Comparison of ENCODE assay signal across 8 mouse cellular contexts in the genomic region with DNA sequence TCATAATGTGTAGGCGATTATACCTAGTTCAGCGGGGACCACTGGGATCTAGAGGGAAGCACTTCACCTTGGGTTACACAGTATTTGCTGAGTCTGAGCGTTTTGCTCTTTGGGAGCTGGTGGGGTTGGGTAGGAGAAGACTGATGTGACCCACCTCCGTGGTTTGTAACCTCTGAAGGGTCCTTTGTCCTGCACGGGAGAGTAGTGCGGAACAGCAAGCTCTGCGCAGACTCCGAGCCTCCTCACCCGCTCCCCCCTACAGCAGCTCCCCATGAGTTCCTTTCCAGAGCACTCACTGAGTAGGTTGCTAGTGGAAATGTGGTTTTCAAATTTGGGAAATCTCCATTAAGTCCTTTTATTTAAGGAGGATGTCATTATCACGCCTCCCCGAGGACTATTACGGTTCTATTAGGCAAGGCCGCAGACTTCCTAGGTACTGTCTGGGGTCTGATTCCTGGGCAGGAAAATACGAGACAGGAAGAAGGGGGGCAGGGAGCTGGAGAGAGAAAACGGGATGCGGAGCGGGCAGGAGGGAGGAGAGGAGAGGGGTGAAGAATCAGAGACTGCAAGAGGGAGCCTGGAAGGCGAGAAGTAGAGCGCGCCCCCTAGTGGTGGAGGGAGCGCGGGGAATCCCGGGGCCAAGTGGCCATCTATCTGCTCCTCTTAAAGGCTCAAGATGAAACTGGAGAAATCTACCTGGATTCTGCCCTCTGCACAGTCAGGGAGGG. TPM values are rescaled to one million over a fixed set of nuclear protein-coding genes. Genes with fewer than 3 reads are reported as not detected.
DNase-seq lines count a peak whose midpoint lies in the region; ATAC-seq and TF ChIP-seq lines count a peak whose summit lies in the region.

No protein-coding gene starts in this region.

- no peaks in the 10 kb centered on the region for H3K9me3 ChIP-seq in embryonic facial prominence, embryonic 10.5 days
- 0 out of 2 replicates have a peak, but pooled peaks cover 2% of the 10 kb centered on the region for H3K9me3 ChIP-seq in limb, embryonic 11.5 days (ENCODE audit: control insufficient read depth, low read length)
- no peaks in the 10 kb centered on the region for H3K9me3 ChIP-seq in midbrain, embryonic 15.5 days

- peak overlapping the region; percentile 43 for H3K9ac ChIP-seq in limb, embryonic 11.5 days (ENCODE audit: low read length)
- H3K9ac ChIP-seq in midbrain, embryonic 15.5 days: peak overlapping the region; percentile 14; the same call in 1 of the 2 replicates

- peaks cover 34% of the 10 kb centered on the region for H3K4me1 ChIP-seq in embryonic facial prominence, embryonic 10.5 days
- H3K4me1 ChIP-seq in kidney, adult 2 months (ENCODE audit: control insufficient read depth, insufficient read depth, low read length): no peaks in the 10 kb centered on the region
- H3K4me1 ChIP-seq in limb, embryonic 11.5 days (ENCODE audit: control insufficient read depth, insufficient read depth, low read length): peaks cover 24% of the 10 kb centered on the region
- peaks cover 15% of the 10 kb centered on the region for H3K4me1 ChIP-seq in midbrain, embryonic 15.5 days

- 7% methylated on average over 23 of the region's 23 CpGs for WGBS in embryonic facial prominence, embryonic 10.5 days
- 29% methylated on average over 23 of the region's 23 CpGs for WGBS in kidney, adult 2 months
- WGBS in limb, embryonic 11.5 days: 13% methylated on average over 23 of the region's 23 CpGs
- WGBS in midbrain, embryonic 15.5 days: 7% methylated on average over 23 of the region's 23 CpGs

- no peaks in the 10 kb centered on the region for H3K36me3 ChIP-seq in embryonic facial prominence, embryonic 10.5 days (replicated peaks)
- H3K36me3 ChIP-seq in kidney, adult 2 months (ENCODE audit: control insufficient read depth, insufficient read depth, low read length): no peaks in the 10 kb centered on the region
- H3K36me3 ChIP-seq in limb, embryonic 11.5 days (ENCODE audit: control insufficient read depth, insufficient read depth, low read length): no peaks in the 10 kb centered on the region
- H3K36me3 ChIP-seq in midbrain, embryonic 15.5 days (replicated peaks): no peaks in the 10 kb centered on the region

- DNase-seq in monocyte, adult 2 months (ENCODE audit: low read depth in 1 of 2, low spot score in 2 of 2): peak; percentile 7 to 37
- peak; percentile 95 for DNase-seq in embryonic facial prominence, embryonic 10.5 days (ENCODE audit: low spot score)
- peak; percentile 71 to 90 for DNase-seq in heart, adult 18-20 months
- peak; percentile 69 for DNase-seq in kidney, adult 2 months
- DNase-seq in limb, embryonic 11.5 days (ENCODE audit: low spot score): peak; percentile 95
- peak; percentile 66 to 92 for DNase-seq in spleen, postnatal 4 days (ENCODE audit: low spot score in 2 of 2)

- peak; percentile 71 for TF ChIP-seq CTCF in kidney, adult 2 months (conservative IDR thresholded peaks at IDR 0.05; ENCODE audit: insufficient read depth, insufficient read length, low read depth, low read length)

- peak overlapping the region; percentile 33; the same call in 1 of the 2 replicates for H3K4me2 ChIP-seq in limb, embryonic 11.5 days (ENCODE audit: low read depth, severe bottlenecking)
- peak overlapping the region; percentile 43 for H3K4me2 ChIP-seq in midbrain, embryonic 15.5 days

- peak overlapping the region; percentile 83 for H3K27ac ChIP-seq in embryonic facial prominence, embryonic 10.5 days (replicated peaks)
- no peak overlapping the region for H3K27ac ChIP-seq in kidney, adult 2 months (ENCODE audit: insufficient read depth, low read depth, low read length)
- H3K27ac ChIP-seq in limb, embryonic 11.5 days (replicated peaks; ENCODE audit: low read depth, low read length): 0 out of 2 replicates have a peak overlapping the region, but pooled peaks have one; percentile 33
- no peak overlapping the region for H3K27ac ChIP-seq in midbrain, embryonic 15.5 days

- peak overlapping the region; percentile 49 for H3K4me3 ChIP-seq in embryonic facial prominence, embryonic 10.5 days
- H3K4me3 ChIP-seq in kidney, adult 2 months (ENCODE audit: insufficient read depth, low read depth, low read length): no peak overlapping the region
- H3K4me3 ChIP-seq in limb, embryonic 11.5 days (ENCODE audit: low read depth, low read length): no peak overlapping the region
- peak overlapping the region; percentile 18 for H3K4me3 ChIP-seq in midbrain, embryonic 15.5 days

- TF ChIP-seq POLR2A in kidney, adult 2 months (IDR thresholded peaks at IDR 0.05; ENCODE audit: low read depth, low read length): no peak

- peaks cover 35% of the 10 kb centered on the region for H3K27me3 ChIP-seq in embryonic facial prominence, embryonic 10.5 days (replicated peaks; ENCODE audit: low read depth, poor library complexity, severe bottlenecking)
- no peaks in the 10 kb centered on the region; the same call in 1 of the 2 replicates for H3K27me3 ChIP-seq in kidney, adult 2 months (replicated peaks; ENCODE audit: control insufficient read depth, insufficient read depth, low read length)
- H3K27me3 ChIP-seq in limb, embryonic 11.5 days (ENCODE audit: control insufficient read depth, insufficient read depth, low read length): no peaks in the 10 kb centered on the region
- H3K27me3 ChIP-seq in midbrain, embryonic 15.5 days (replicated peaks): peaks cover 10% of the 10 kb centered on the region

- ATAC-seq in monocyte, adult 5-6 weeks (replicated peaks; ENCODE audit: insufficient number of reproducible peaks, low FRiP score, low TSS enrichment, poor library complexity, severe bottlenecking): no peak
- peak; percentile 19; the same call in 1 of the 2 replicates for ATAC-seq in limb, embryonic 11.5 days (ENCODE audit: insufficient number of reproducible peaks, low FRiP score, low TSS enrichment, low read depth)
- no peak for ATAC-seq in midbrain, embryonic 15.5 days (replicated peaks)

RNA-seq across cellular contexts. Expression of gene Etv4, which starts 29.4 kb away (rescaled TPM):
- total RNA-seq in monocyte, adult 5-6 weeks (2017): not detected in 3 replicates
- polyA plus RNA-seq in embryonic facial prominence, embryonic 10.5 days (2016; fragmentation: Nextera tagmentation; extraction: Ambion mirVana): 15.9 and 18.9 TPM in 2 replicates
- total RNA-seq in heart, adult 18-20 months (2021): under 1 TPM; 0.21 to 0.32 TPM
- 1.1 and 1.3 TPM in 2 replicates for polyA plus RNA-seq in kidney, adult 2 months (2012; rRNA removed)
- 27.6 and 29.3 TPM in 2 replicates for polyA plus RNA-seq in limb, embryonic 11.5 days (2014; fragmentation: Nextera tagmentation; extraction: Ambion mirVana)
- polyA plus RNA-seq in midbrain, embryonic 15.5 days (2015; fragmentation: Nextera tagmentation; extraction: Ambion mirVana): 5.9 and 7.5 TPM in 2 replicates

Comparison
In these comparisons a context has a peak if more than half of its experiments do, and no peak if none do; other contexts are left out.
1. DNase-seq: peak in every context shown above with its lines; median percentile 95 in embryonic facial prominence, embryonic 10.5 days; 95 in limb, embryonic 11.5 days; 80 in heart, adult 18-20 months; 79 in spleen, postnatal 4 days; 69 in kidney, adult 2 months; 22 in monocyte, adult 2 months.
2. H3K27ac ChIP-seq: peak in embryonic facial prominence, embryonic 10.5 days (single experiment) and limb, embryonic 11.5 days (single experiment); none in kidney, adult 2 months (single experiment) and midbrain, embryonic 15.5 days (single experiment).
3. H3K4me3 ChIP-seq: peak in embryonic facial prominence, embryonic 10.5 days (single experiment) and midbrain, embryonic 15.5 days (single experiment); none in kidney, adult 2 months (single experiment) and limb, embryonic 11.5 days (single experiment).